Mouse (Mus musculus) ovary, postnatal 36 days (tissue): Measurements from ENCODE around the gene Teddm2.

ENCODE experiments used
- DNase-seq: peaks from one replicate; pipeline ENCODE4 v3.0.0; 2022; ENCODE audit warnings: low spot score, mixed read lengths

The Teddm2 gene

DNA sequence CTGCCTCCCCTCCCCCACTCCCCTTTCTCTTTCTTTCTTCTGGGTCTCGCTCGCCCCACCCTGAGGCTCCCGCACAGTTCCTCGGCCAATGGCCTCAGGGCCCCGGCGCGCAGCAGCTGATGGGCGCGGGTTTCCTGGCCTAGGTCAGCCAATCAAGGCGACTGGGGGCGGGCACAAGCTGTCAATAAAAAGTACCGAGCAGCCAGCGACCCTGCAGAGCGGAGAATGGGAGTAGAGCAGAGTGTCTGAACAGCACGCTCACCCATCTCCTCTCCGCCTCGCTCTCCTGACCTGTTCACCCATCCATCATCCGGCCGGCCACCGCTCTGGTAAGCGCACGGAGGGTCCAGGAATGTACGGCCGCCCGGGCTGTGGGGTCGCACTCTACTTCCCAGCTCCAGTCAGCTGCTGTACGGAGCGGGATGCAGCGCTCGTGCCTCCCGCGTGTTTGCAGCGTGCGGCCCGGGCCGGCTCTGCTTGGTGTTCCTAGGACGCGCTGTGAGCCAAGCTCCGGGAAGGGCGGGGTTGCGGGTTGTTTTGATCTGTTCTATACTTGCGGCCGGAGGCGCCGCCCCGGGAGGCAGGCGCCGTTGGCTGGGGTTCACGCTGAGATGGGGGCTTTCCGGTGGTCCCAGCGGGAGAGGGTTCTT lies at the start of gene Teddm2, which contains the start of gene Glul:
Teddm2 (minus strand) TSS at position 498 of the 650 bp plus-strand sequence.
Glul (plus strand) TSS at position 214 of the 650 bp plus-strand sequence.
- peak; percentile 96 for DNase-seq

DNA sequence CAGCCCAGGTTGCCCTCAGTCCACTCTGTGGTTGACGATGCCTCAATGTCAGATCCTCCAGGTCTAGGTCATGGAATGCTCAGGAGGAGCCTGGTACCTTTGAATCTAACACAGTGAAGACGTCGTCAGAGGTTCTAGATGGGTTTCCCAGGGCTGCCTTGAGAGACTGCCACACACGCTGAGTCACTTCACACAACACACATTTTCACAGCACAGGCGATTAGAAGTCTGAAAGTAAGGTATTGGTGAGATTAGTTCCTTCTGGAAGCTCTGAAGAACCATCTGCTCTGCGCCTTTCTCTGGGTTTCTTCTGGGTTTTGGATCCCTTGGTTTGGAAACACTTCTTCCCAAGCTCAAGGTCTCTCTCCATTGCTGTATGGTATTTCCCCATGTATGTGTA lies 47.8 kb upstream of the Teddm2 start:
- DNase-seq, result no peak

DNA sequence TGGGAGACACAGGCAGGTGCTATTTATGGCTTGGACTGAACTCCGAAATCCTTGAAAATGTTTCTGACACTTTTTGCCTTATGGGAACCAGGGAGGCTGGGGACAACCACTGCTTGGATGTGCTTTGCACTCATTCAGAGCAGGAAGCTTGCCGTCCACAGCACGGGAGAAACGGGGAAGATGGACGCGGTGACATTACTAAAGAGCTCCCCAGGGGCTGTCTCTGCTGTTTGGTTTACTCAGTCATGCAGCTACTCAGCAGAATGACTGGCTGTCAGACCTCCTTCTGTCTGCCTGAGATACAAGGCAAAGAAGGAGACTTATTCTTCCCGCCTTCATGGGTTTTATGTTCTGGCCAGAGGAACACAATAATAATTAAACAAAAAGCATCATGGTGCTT lies 46.9 kb upstream of the Teddm2 start:
- no peak for DNase-seq

GRCm38 (mm10) chr1:153945181-153945580 lies 45.2 kb upstream of the Teddm2 start:
- DNase-seq, result peak; percentile 14

DNA sequence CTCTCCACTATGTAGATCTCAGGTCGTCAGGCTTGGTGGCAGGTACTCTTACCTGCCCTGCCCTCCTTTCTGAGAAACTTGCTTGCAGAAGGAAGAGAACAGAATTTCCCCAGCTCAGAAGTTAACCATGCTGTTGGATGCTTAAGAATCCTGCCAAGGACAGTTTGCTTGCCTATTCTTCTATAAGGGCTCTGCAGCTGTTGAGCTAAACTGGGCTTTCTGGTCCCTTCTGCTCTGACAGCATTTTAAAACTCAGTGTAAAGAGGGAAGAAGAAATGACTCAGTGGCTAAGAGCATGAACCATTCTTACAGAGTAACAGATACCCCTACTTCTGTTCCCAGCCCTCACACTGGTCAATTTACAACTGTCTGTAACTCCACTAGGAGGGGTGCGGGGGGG lies 41.0 kb upstream of the Teddm2 start:
- no peak for DNase-seq

DNA sequence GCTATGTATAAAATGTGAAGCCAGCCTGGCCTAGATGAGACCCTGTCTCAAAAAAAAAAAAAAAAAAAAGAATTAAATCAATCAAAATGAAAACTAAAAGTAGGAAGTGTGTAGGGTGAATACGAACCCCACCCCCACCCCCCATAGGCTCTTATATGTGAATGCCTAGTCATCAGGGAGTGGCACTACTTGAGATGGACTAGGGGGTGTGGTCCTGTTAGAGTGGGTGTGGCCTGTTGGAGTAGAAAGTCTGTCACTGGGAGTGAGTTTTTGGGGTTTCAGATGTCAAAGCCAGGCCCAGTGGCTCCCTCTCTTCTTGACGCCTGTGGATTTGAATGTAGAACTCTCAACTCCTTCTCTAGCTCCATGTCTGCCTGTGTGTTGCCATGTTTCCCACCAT lies 37.0 kb upstream of the Teddm2 start:
- DNase-seq, result no peak

- no peak for DNase-seq
Measured at GRCm38 (mm10) chr1:153935844-153936380, 35.9 kb upstream of the Teddm2 start.

DNA sequence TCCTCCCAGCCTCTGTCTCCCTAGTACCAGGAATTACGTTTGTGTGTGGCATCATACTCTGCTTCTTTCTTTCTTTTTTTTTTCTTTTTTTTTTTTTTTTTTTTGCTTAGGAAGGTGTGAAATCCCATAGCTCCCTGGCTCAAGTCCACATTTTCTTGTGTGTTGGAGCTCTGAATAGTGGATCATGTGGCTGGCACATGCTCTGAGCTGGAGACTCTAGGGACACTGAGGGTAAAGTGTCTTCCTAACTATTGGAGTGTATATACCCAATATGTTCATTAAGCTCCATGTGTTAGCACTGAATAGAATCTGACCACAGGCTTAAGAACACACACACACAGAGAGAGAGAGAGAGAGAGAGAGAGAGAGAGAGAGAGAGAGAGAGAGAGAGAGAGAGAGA lies 33.7 kb upstream of the Teddm2 start:
- DNase-seq, result no peak

- no peak for DNase-seq
Measured at GRCm38 (mm10) chr1:153930431-153930830, 30.4 kb upstream of the Teddm2 start.

- no peak for DNase-seq
Measured at GRCm38 (mm10) chr1:153924395-153925385, 24.7 kb upstream of the Teddm2 start.

- DNase-seq, result no peak
Measured at GRCm38 (mm10) chr1:153922571-153923021, 22.6 kb upstream of the Teddm2 start.

- no peak for DNase-seq
Measured at GRCm38 (mm10) chr1:153921642-153922041, 21.6 kb upstream of the Teddm2 start.

GRCm38 (mm10) chr1:153918521-153919206 lies 18.6 kb upstream of the Teddm2 start:
- no peak for DNase-seq

DNA sequence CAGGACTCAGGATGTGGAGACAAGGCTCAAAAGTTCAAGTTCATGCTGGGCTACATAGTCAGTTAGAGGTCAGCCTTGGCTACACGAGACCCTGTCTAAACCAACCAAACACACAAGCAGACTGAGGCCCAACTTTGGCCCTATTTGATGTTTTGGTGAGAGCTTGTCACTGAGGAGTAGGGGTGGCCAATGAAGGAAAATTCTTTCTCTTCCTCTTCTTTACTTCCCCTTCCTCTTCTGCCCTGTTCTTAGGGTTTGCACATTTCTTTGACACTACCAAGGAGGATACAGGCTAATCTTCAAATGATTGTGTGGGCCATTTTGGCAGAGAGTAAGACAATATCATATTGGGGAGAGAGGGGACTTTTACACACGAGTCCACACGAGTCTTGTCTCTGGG lies 13.8 kb upstream of the Teddm2 start:
- DNase-seq, result no peak

GRCm38 (mm10) chr1:153911276-153911795 lies 11.3 kb upstream of the Teddm2 start:
- DNase-seq, result no peak

DNA sequence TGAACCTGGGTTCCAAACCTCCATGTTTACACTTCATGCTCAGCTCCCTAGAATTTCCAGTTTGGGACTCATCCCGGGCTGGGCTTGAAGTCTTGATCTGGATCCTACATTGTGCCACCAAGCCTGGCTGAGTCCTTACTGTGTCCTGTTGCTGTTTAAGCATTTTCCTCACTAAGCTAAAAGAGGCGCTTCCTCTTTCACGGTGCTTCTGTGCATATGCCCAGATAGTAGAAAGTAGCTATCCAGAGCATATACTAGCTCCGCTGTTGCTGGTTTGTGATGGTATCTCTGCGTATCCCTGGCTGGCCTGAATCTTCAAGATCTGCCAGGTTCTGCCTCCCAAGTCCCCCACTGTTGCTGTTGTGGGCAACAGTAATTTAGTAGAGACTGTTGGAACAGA lies 10.4 kb upstream of the Teddm2 start:
- no peak for DNase-seq

DNA sequence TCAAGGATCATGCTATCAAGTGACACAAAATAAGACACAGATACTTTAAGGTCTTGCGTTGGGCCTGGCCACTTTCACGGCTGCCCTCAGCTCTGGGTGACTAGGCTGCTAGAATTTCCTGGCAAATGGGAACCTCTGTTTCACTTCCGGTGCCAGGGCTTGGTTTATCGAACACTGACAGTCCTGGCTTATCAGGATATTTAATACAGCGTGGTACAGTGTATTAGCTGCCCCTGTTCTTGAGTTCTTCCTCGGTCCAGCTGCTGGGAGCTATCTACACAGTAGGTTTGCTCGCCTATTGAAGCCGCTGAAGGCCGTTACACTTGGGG lies 9.9 kb upstream of the Teddm2 start:
- DNase-seq, result no peak

DNA sequence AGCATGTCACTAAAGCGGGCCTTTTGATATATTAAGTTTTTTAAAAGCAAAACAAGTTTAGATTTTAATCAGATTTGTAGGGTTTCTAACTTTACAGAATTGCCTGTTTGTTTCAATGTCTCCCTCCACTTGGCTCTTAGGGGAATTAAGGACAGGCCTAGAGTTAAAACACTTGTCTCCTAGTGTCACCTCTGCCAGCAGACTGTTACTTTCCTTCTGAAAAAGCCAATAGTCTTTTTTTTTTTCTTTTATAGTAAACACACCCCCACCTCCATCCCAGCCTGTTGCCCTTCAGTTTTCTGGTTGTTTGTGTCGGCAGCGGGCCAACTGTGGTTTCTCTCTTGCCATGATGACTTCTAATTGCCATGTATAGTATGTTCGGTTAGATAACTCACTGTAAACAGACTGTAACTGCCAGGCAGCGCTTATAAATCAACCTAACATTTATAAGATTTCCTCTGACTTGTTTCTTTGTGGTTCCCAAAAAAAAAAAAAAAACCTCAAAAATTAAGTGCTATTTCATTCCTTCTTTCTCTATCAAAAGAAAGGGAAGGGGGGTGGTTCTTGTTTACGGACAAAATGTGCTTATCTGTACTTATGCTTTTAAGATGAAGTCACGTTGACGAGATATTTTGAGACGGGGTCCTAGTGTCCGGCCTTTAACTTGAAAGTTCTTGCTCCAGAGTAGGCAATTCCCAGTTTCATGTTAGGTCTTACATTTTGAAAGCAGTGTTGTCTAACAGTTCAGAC lies 9.4 kb upstream of the Teddm2 start:
- peak; percentile 69 for DNase-seq

DNA sequence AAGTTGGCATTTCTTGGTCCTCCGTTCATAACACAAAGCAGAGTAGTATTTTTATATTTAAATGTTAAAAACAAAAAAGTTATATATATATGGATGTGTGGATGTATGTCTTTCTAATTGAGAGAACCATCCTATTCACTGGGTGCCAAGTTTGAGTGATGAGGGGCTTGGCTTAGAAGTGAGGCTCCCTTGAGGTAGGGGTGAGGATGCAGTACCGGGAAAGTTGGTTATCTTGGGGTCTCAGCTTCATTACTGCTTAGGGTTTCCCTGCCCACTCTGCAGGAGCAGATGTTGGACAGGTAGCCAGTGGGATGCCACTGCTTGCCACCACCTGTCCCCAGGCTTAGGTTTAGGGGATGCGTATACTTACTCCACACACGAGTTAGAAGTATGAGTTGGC lies 8.7 kb upstream of the Teddm2 start:
- DNase-seq, result no peak

- no peak for DNase-seq
Measured at GRCm38 (mm10) chr1:153908208-153908607, 8.2 kb upstream of the Teddm2 start.

GRCm38 (mm10) chr1:153905884-153906283 lies 5.9 kb upstream of the Teddm2 start:
- DNase-seq, result no peak
